Mouse (Mus musculus): ENCODE results near the gene Kirrel3. TPM values are rescaled to one million over a fixed set of nuclear protein-coding genes. Genes with fewer than 3 reads are reported as not detected.

Gene Kirrel3
- polyA plus RNA-seq (2012; ENCODE audit: insufficient read depth, insufficient read length, missing spikeins) = not detected in 2 replicates

DNA sequence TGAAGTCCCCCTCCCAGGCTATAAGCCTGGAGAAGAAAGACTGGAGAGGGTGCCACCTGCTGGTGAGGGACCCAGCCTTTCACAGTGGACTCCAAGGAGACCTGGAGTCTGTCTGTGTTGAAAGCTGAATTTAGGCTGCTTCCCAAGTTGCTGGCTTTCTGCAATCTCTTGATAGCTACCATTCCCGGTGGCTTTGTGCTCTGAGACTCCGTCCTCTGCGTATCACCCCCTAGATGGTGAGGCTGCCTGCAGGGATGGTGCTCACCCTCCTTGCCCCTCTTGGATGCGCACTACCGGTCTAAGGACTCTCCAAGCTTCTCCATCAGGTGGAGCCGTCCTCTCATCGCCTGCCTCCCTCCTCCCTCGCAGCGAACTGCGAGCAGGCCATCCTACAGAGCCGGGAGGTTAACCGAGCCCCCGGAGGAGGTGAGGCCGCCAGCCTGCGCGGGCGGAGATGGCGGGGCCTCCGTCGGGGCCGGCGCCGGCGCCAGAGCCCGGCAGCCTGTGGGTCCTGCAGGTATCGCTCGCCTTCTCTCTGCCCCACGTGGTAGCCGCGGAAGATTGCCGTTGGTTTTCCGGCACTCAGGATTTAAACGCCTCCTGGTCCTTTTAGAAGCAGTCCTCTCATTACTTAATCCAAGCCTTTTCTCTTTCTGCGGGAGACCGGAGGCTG lies at the start of gene Kirrel3:
Gene Kirrel3 (plus strand): TSS at position 136 of the 673 bp plus-strand sequence.
- no peaks in the 10 kb centered on the region for H3K4me1 ChIP-seq (ENCODE audit: control insufficient read depth, insufficient read depth, insufficient read length, low read length)
- H3K4me3 ChIP-seq (ENCODE audit: insufficient read depth, low read depth, low read length) = peak within 1 kb of the TSS; percentile 5; the same call in 1 of the 2 replicates
- no peak within 1 kb of the TSS for H3K27ac ChIP-seq (replicated peaks; ENCODE audit: low read depth, low read length)

DNA sequence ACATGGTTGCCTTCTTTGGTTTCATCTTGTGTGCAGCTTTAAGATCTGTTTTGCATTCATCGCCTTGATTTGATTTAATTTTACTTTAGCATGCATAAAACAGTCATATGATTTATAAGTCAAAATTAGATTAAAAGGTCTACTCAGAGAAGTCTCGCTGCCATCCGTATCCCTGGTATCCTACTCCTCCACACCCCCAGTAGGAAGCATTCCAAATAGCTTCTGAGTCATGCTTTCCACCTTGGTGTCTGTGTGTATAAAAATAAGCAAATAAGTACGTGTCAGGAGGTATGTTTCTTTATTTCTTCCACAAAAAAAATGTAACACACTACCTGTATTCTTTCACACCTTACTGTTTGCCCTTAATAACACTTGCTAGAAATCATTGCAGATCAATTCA lies 45.0 kb upstream of the Kirrel3 start:
- H3K27ac ChIP-seq (replicated peaks; ENCODE audit: low read depth, low read length) = no peak overlapping the region
- no peak overlapping the region for H3K4me3 ChIP-seq (ENCODE audit: insufficient read depth, low read depth, low read length)
- no peaks in the 10 kb centered on the region for H3K4me1 ChIP-seq (ENCODE audit: control insufficient read depth, insufficient read depth, insufficient read length, low read length)

DNA sequence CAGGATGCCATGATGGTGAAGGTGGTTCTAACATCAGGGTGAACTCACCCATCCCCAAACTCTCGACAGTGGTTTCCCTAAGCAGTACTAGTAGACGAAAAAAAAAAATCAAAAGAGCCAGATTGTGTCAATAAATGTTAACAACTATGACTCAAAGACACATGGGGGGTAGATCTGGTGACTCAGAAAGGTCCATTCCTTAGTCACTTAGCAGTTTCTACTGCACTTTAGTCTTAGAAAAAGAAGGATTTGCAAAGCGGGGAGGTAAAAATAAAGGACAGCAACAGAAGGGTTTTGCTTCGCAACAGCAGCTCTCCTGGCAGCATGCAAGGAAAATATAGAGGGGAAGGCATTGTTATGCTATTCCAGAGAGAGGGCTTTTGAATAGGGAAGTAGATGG lies 41.7 kb upstream of the Kirrel3 start:
- Histone ChIP-seq H3K27ac (replicated peaks; ENCODE audit: low read depth, low read length) (no peak overlapping the region), H3K4me1 (ENCODE audit: control insufficient read depth, insufficient read depth, insufficient read length, low read length) (no peaks in the 10 kb centered on the region), H3K4me3 (ENCODE audit: insufficient read depth, low read depth, low read length) (no peak overlapping the region)

DNA sequence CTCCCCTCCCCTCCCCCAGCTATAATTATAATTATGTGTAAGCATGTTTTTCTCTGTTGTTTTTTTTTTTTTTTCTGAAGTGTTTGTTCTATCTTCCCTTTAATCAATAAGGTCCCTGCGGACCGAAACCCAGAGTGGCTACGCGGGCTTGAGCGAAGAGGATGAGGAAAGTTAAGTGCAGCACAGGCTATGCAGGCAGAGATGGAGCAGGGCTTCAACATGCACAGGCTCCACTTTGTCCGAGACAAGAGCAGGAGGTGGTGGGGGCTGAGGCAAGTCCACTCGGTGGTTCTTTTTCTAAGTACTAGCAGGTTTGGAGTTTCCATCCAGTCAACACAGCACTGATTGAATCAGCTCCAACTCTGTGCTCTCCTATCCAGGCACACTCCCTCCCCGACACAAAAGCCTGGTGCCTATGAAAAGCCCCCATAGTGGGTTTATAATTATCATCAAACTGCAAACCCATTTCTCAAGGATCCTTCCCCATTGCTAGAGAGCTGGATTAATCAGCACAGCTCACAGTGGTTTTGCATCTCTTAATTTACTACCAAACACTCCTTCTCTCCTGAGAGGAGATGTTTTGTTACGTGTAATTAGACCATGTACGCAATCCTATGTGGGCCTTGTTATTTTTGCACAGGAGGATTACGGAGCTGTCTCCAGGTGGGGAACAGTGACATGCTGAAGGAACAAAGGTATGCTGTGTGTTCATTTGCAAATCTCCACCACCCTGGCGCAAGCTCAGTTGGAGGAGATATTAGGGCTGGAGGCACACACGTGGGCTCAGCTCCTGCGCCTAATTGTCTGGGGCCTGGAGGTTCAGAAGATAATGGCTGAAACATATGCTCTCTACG lies 39.0 kb upstream of the Kirrel3 start:
- Histone ChIP-seq H3K4me1 (ENCODE audit: control insufficient read depth, insufficient read depth, insufficient read length, low read length) (no peaks in the 10 kb centered on the region), H3K27ac (replicated peaks; ENCODE audit: low read depth, low read length) (no peak overlapping the region), H3K4me3 (ENCODE audit: insufficient read depth, low read depth, low read length) (no peak overlapping the region)

DNA sequence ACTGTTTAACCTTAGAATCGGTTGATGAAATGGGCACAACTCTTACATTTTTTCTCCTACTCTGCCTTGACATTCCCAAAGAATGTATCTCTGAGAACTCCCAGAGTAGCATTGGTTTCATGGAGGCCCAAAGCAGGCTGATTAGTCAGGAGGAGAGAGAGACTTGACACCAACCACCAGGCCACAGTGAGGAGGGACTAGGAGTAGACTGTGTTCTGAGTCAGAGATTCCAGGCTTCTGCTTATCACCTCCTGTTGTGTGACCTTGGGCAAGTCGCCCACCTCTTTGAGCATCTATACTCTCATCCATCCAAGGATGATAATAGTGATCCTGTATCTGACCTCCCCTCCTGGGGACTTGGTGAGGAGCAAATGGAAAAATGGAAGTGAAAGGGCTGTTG lies 38.0 kb upstream of the Kirrel3 start:
- Histone ChIP-seq H3K4me3 (ENCODE audit: insufficient read depth, low read depth, low read length) (no peak overlapping the region), H3K27ac (replicated peaks; ENCODE audit: low read depth, low read length) (no peak overlapping the region), H3K4me1 (ENCODE audit: control insufficient read depth, insufficient read depth, insufficient read length, low read length) (no peaks in the 10 kb centered on the region)

DNA sequence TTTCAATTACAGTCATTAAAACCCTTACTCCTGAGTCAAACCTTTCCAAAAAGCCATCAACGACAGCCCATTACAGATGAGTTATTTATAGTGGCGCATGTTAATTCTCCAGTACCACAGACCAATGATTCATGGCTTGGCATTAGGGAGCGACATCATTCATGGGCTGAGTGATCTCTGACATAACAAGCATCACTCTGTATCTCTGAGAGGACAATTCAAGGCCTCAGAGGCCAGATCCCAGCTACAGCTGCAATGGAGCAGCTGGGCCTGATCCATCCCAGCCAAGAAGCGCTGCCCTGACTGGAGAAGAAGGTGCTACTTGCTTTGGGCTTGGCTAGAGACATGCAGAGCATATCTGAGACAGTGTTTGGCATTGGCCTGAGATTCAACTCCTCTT lies 37.2 kb upstream of the Kirrel3 start:
- no peaks in the 10 kb centered on the region for H3K4me1 ChIP-seq (ENCODE audit: control insufficient read depth, insufficient read depth, insufficient read length, low read length)
- no peak overlapping the region for H3K4me3 ChIP-seq (ENCODE audit: insufficient read depth, low read depth, low read length)
- no peak overlapping the region for H3K27ac ChIP-seq (replicated peaks; ENCODE audit: low read depth, low read length)

DNA sequence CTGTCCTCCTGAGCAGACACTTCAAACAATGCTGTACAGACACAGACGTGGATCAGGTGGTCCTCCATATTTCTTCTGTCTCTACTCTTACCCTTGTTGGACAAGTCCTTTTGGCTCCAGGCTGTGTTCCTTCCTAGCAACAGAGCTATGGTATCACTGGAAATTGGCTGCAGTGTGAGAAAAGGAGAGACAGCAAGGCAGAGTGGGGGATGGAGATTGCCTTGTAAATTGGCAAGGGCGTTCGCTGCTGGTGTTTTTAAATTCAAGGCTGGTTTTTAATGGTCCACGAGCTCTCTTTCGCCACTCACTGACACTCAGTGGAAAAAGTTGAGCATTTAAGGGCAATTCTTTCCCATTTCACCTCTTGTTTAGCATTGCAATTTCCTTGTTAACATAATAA lies 27.5 kb upstream of the Kirrel3 start:
- no peak overlapping the region for H3K27ac ChIP-seq (replicated peaks; ENCODE audit: low read depth, low read length)
- no peak overlapping the region for H3K4me3 ChIP-seq (ENCODE audit: insufficient read depth, low read depth, low read length)
- no peaks in the 10 kb centered on the region for H3K4me1 ChIP-seq (ENCODE audit: control insufficient read depth, insufficient read depth, insufficient read length, low read length)

DNA sequence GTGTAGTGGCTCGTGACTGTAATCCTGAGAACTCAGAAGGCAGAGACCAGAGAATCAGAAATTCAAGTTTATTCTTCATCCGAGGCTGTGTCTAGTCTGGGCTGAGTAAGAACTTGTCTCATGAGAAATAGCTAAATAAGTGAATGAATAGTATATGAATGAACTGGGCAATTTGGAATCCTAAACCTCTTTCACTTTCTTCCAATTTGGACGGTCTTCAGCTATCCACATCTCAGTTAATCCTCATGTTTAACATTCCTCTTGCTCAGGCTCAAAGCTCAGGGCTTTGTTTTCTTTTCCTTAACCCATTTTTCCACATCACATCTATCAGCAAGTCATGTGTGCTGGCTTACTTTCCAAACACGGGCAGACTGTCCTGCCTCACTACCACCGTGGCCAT lies 25.7 kb upstream of the Kirrel3 start:
- H3K4me3 ChIP-seq (ENCODE audit: insufficient read depth, low read depth, low read length) = no peak overlapping the region
- no peaks in the 10 kb centered on the region for H3K4me1 ChIP-seq (ENCODE audit: control insufficient read depth, insufficient read depth, insufficient read length, low read length)
- H3K27ac ChIP-seq (replicated peaks; ENCODE audit: low read depth, low read length) = no peak overlapping the region

DNA sequence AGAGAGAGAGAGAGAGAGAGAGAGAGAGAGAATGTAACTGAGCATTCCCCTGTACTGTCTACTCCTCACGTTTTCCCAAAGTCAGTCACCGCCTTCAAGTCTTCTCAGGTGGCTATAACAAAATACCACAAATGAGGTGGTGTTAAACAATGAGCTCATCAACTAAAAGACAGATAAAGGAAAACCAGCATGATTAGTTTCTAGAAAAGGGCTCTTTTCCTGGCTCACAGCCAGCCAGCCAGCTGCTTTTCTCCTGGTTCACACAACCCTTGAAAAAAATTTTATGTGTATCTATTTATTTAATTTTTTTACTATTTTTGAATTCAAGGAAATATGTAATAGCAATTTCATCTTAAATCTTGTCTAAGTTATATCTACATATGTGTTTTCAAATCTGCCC lies 22.0 kb upstream of the Kirrel3 start:
- H3K4me1 ChIP-seq (ENCODE audit: control insufficient read depth, insufficient read depth, insufficient read length, low read length) = no peaks in the 10 kb centered on the region
- H3K27ac ChIP-seq (replicated peaks; ENCODE audit: low read depth, low read length) = no peak overlapping the region
- no peak overlapping the region for H3K4me3 ChIP-seq (ENCODE audit: insufficient read depth, low read depth, low read length)

DNA sequence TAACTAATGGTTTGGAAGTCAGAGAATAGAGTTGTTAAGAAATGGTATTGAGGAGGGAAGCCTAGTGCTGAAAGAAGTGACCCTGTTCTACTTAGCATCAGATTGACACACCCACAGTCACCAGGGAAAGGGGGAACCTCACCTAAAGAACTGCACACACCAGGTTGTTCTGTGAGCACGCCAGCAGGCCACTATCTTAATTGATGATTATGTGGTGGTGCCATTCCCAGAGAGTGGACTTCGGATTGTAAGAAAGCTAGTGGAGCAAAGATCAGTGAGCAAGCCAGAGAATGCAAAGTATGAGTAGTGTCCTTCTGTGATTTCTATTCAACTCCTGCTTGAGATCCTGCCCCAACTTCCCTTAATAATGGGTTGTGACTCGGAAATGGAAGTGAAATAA lies 19.6 kb upstream of the Kirrel3 start:
- H3K4me3 ChIP-seq (ENCODE audit: insufficient read depth, low read depth, low read length) = no peak overlapping the region
- no peak overlapping the region for H3K27ac ChIP-seq (replicated peaks; ENCODE audit: low read depth, low read length)
- no peaks in the 10 kb centered on the region for H3K4me1 ChIP-seq (ENCODE audit: control insufficient read depth, insufficient read depth, insufficient read length, low read length)

DNA sequence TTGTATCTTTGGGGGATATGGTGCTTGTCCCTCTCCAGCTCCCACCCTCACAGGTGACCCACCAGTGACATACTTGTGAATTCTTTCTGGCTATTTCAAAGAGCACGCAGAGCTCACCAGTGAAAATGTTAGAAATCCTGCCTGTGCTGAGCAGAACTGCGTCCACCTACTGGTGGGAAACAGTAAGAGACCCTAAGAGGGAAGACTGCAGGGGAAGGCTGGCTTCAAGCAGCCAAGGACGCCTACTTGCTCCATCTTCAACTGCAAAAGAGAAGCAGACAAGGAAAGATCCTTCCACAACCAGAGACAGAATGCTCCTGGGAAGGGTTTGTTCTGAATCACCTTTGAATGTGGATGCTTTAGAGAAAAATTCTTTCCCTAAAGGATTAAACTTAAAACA lies 16.5 kb upstream of the Kirrel3 start:
- no peak overlapping the region for H3K27ac ChIP-seq (replicated peaks; ENCODE audit: low read depth, low read length)
- H3K4me3 ChIP-seq (ENCODE audit: insufficient read depth, low read depth, low read length) = no peak overlapping the region
- H3K4me1 ChIP-seq (ENCODE audit: control insufficient read depth, insufficient read depth, insufficient read length, low read length) = peaks cover 11% of the 10 kb centered on the region

DNA sequence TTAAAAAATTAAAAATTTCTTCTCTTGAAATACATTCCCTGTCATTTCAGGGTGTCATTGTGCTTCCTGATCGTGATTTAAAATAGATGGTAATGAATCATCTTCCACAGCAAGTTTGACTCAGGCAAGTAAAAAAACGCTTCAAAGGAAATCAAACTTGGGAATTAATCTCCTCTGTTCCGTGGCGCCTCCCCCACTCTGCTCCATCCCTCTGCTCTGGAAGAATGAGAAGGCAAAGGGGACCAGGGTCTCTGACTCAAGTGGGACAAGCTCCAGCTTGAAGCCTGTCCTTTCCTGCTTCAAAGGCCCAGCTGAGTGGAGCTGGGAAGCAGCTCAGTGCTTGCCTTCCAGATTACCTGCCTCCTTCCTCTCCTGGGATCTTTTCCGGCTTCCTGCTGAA lies 9.5 kb upstream of the Kirrel3 start:
- H3K27ac ChIP-seq (replicated peaks; ENCODE audit: low read depth, low read length) = no peak overlapping the region
- H3K4me3 ChIP-seq (ENCODE audit: insufficient read depth, low read depth, low read length) = no peak overlapping the region
- peaks cover 11% of the 10 kb centered on the region for H3K4me1 ChIP-seq (ENCODE audit: control insufficient read depth, insufficient read depth, insufficient read length, low read length)

DNA sequence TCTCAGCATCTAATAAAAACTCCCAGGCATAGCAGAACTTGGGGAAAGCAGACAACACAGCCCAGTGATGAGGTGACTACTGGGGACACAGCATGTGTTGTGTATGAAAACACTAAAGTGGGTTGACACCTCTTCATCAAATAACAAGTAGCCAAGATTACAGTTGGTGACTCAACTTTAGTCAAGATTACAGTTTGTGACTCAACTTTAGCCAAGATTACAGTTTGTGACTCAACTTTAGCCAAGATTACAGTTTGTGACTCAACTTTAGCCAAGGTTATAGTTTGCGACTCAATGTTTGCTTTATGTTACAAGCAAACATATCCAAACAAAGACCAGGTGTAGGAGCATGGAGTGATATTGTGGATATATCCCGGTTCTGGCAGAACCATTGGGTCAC lies 7.2 kb upstream of the Kirrel3 start:
- no peak overlapping the region for H3K4me3 ChIP-seq (ENCODE audit: insufficient read depth, low read depth, low read length)
- no peak overlapping the region for H3K27ac ChIP-seq (replicated peaks; ENCODE audit: low read depth, low read length)
- H3K4me1 ChIP-seq (ENCODE audit: control insufficient read depth, insufficient read depth, insufficient read length, low read length) = peaks cover 2% of the 10 kb centered on the region; the same call in 1 of the 2 replicates

DNA sequence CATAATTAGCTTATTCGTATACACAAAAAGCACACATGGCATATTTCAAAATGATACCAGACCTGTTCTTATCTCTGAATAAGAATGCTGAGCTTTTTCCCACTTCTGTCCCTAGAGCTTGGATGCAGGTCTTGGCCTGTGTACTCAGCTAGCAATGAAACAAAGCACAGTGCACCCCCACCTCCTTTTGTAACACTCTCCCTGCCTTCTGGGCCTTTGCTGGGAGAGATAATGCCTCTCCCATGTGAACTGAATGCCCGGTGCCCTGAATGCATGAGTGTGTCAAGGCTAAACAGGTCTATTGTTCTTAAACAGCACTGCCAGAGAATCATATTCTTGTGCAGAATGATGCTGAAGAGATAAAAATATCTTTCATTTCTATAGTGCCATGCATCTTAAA lies 2.5 kb upstream of the Kirrel3 start:
- H3K4me1 ChIP-seq (ENCODE audit: control insufficient read depth, insufficient read depth, insufficient read length, low read length) = no peaks in the 10 kb centered on the region
- H3K27ac ChIP-seq (replicated peaks; ENCODE audit: low read depth, low read length) = no peak overlapping the region
- H3K4me3 ChIP-seq (ENCODE audit: insufficient read depth, low read depth, low read length) = no peak overlapping the region

DNA sequence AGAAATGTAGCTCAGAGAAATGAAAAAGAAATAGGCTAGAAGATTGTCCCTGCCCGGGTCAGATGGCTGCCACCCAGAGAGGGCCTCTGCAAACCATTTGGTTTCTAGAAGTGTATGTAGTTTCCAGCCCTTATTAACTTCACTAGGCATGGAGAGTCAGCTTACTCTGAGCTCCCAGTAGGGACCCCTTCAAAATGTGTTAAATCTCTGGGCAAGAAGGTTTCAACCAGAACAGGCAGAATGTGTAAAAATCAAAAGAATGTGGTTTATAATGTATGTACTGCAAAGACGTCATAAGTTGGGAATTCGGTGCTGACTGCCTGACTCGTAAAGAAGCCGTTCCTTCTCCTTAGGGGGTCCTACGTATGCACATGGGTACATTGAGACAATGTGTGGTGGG lies 1.0 kb upstream of the Kirrel3 start:
- Histone ChIP-seq H3K4me3 (ENCODE audit: insufficient read depth, low read depth, low read length) (no peak overlapping the region), H3K4me1 (ENCODE audit: control insufficient read depth, insufficient read depth, insufficient read length, low read length) (no peaks in the 10 kb centered on the region), H3K27ac (replicated peaks; ENCODE audit: low read depth, low read length) (no peak overlapping the region)

DNA sequence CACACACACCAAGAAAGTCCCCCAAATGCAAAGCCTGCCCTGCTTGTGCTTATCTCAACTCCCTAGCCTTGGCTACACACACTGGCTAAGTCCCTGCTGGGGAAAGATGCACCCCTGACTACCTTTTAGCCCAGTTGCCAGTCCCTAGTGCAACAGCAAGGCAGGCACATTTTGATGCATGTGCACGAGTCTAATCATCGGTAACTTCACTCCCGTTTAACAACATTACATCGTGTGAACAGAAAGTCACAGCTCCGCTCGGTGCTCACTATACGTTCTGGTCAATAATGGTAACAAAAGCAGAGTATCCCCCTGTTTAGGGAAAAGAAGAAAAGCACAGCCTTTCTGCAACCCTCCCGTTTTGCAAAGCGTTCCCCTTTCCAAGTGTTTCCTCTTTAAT lies 2.6 kb downstream of the Kirrel3 start:
- H3K4me1 ChIP-seq (ENCODE audit: control insufficient read depth, insufficient read depth, insufficient read length, low read length) = no peaks in the 10 kb centered on the region
- H3K4me3 ChIP-seq (ENCODE audit: insufficient read depth, low read depth, low read length) = peak overlapping the region; percentile 55
- no peak overlapping the region for H3K27ac ChIP-seq (replicated peaks; ENCODE audit: low read depth, low read length)

Measured in brown adipose tissue, adult 24 weeks (tissue).